Mouse (Mus musculus): Measurements from ENCODE around the gene Gon7. TPM values are rescaled to one million over a fixed set of nuclear protein-coding genes. Genes with fewer than 3 reads are reported as not detected.

The Gon7 gene
- 15.5 TPM for polyA plus RNA-seq (2017; shearing (Covaris generic))

DNA sequence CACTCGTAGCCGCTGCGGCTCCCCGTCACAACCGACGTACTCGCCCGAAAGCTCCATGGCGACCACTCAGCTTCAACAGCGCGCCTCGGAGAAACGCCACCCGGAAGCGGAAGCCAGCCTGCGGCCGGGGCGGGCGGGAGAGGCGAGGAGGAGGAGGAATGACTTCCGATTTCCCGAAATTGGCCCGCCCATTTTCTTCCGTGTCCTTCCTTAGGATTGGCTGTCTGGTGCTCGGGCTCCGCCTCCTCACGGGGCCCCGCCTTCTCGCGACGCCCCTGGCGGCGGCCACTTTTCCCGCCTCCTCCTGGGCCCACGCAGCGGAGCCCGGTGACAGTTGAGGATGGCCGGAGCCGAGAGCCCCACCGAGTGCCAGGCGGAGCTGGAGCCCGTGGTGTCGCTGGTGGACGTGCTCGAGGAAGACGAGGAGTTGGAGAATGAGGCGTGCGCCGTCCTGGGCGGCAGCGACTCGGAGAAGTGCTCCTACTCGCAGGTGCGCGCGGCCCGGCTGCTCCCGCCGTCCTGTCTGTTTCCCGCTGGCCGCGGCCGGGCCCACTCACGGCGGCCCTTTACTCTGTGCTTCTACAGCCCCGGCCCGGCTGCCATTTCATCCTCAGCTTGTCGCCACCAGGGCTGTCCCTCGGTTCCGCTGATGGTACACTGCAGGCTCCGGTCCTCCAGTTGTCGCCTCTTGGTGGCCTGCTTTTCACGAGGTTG, at the start of gene Gon7, which contains the start of the genes Gm28051 and Ubr7:
Gon7 (minus strand) TSS at position 115 of the 714 bp plus-strand sequence.
Gm28051 (minus strand) TSS at position 77 of the 714 bp plus-strand sequence.
Ubr7 (plus strand) TSS at position 279 of the 714 bp plus-strand sequence.

DNA sequence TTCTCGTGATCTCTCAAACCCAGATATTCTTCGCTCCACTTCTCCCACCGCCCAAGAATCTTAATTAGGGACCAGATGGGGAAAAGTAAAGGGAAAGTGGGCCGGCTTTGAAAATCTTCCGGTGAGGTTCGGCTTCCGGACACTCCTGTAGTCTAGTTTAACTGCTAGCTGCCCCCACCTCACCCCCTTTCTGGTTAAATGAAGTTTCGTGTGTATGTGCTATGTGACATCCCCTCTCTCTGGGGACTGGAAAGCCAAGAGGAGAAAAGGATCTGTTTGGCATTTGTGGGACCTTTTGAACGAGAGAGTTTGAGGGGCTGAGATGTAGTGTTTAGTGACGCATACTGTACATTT, 777 bp upstream of the Gon7 start, which contains the start of gene Gm20604:
Gm20604 (minus strand) TSS at position 270 of the 354 bp plus-strand sequence.

GRCm38 (mm10) chr12:102743589-102744574, 13.7 kb downstream of the Gon7 start, which contains the start of the genes Moap1 and Tmem251:
TSS of gene Moap1 (minus strand) at chr12:102743661.
TSS of gene Tmem251 (plus strand) at chr12:102743762.

DNA sequence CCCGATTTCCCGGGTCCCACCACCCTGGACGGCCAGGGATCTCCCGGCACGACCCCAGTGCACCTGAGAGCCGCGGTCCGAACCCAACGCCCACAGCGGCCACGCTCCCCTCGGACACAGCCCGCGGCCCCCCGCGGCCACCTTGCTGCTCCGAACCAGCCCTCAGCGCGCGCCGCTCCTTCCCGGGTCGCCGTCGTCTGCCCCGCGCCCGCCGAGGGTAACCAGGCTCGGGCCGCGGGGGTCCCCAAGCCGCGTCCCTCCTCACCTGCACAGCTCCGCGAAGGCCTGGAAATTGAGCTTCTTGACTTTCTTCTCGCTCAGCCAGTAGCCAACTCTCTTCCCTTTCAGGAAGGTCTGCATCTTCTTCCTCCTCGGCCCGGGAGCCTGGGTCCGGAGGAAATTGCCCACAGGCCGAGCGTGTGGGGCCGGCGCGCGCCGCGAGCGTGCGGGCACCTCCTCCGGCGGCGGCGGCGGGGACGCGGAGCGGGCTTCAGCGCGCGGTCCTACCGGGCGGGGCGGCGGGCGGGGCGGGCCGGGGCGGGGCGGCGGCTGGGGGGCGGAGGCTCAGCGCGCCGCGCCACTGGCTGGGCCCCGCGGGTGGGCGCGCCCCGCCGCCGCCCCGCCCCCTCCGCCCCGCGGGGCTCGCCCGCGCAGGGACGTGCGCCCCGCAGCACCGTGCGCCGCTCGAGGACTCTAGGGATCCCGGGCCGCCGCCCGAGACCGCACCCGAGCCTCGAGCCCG, 53.0 kb downstream of the Gon7 start, which contains the start of gene Itpk1:
Itpk1 (minus strand) TSS at position 474 of the 742 bp plus-strand sequence.

Other genes with a start within 250 kb of the Gon7 start
- gene Chga, start 202.8 kb downstream of the Gon7 start, polyA plus RNA-seq (2017; shearing (Covaris generic)), result 0.20 TPM
- gene Itpk1, start 52.9 kb downstream of the Gon7 start, polyA plus RNA-seq (2017; shearing (Covaris generic)), result 52.2 TPM
- gene Moap1, start 14.1 kb downstream of the Gon7 start, polyA plus RNA-seq (2017; shearing (Covaris generic)), result 8.1 TPM
- gene Tmem251, start 14.0 kb downstream of the Gon7 start, polyA plus RNA-seq (2017; shearing (Covaris generic)), result 19.1 TPM
- not detected for gene Gm28051, start within 50 bp of the Gon7 start, polyA plus RNA-seq (2017; shearing (Covaris generic))
- gene Ubr7, start 164 bp upstream of the Gon7 start, polyA plus RNA-seq (2017; shearing (Covaris generic)), result 22.6 TPM
- 5.3 TPM for gene Gm20604, start 869 bp upstream of the Gon7 start, polyA plus RNA-seq (2017; shearing (Covaris generic))
- 31.5 TPM for gene Btbd7, start 120.7 kb upstream of the Gon7 start, polyA plus RNA-seq (2017; shearing (Covaris generic))
- gene Cox8c, start 141.5 kb upstream of the Gon7 start, polyA plus RNA-seq (2017; shearing (Covaris generic)), result not detected
- 0.45 TPM for gene Unc79, start 191.1 kb upstream of the Gon7 start, polyA plus RNA-seq (2017; shearing (Covaris generic))